Mouse (Mus musculus) spleen, adult 2 months (tissue): Measurements from ENCODE around the gene Tsc22d3.

Experiments used
- CTCF ChIP-seq: fragments of 200-500 bp; IDR thresholded peaks from 2 replicates; pipeline ENCODE4 v1.5.1; 2011; ENCODE audit warnings: mild to moderate bottlenecking, inconsistent platforms; ENCODE audit not compliant: insufficient read depth, insufficient read length, insufficient replicate concordance; ENCODE audit errors: extremely low read depth
- POLR2A ChIP-seq: fragments of 200-500 bp; IDR thresholded peaks from 2 replicates; pipeline ENCODE4 v1.6.1; 2011; ENCODE audit warnings: low read depth, low read length, inconsistent platforms

GRCm38 (mm10) chrX:140555423-140555822, 45.0 kb downstream of the Tsc22d3 start:
- TF ChIP-seq CTCF (no peak), POLR2A (no peak)
